15 mouse cellular contexts compared by ENCODE assay signal in the genomic region with DNA sequence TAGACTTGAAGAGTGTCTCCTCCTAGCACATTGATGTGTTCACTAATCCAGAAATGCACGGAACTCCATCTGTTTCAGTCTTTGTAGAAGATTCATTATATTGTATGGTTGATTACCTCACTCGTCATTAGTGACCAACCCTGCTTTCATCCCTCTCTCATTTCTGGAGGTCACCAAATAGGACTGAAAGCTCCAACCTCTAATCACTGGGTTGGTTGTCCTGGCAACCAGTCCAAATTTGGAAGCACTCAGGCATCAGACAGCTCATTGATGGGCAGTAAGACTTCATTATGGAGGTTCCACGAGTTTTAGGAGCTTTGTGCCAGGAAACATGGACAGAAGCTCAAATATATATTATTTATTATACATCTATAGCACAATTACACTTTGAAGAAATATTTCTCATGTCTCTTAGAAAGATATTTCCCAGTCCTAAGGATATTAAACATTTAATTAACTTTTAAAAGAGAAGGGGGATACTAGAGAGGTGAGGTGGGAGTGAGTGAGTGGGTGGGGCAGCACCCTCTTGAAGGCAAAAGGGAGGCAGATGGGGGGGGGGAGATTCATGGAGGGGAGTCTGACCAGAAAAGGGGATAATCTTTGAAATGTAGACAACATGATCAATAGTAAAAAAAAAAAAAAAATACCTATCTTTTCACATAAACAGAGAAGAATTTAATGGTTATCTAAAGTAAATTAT.
DNase-seq lines count a peak whose midpoint lies in the region; ATAC-seq lines count a peak whose summit lies in the region.
"Had no signal": no experiment of that assay in that cellular context is flagged by ENCODE, and none has a peak within 500 bp of the region (broad histone marks: within the 10 kb centered on the region; RNA-seq: fewer than 3 reads in every experiment).

No protein-coding gene starts in this region.

- no peaks in the 10 kb centered on the region for H3K36me3 ChIP-seq in midbrain, embryonic 12.5 days
- no peaks in the 10 kb centered on the region for H3K36me3 ChIP-seq in midbrain, embryonic 15.5 days (replicated peaks)
- H3K36me3 ChIP-seq in forebrain, embryonic 10.5 days (replicated peaks): no peaks in the 10 kb centered on the region
- H3K36me3 ChIP-seq: intestine, embryonic 15.5 days; liver, embryonic 13.5 days; lung, embryonic 15.5 days had no signal

- peak; percentile 86 for ATAC-seq in midbrain, embryonic 12.5 days (ENCODE audit: low FRiP score, low read depth)
- ATAC-seq in midbrain, embryonic 15.5 days (replicated peaks): no peak
- ATAC-seq: intestine, embryonic 15.5 days had no signal

- no peak overlapping the region for H3K4me3 ChIP-seq in midbrain, embryonic 12.5 days
- H3K4me3 ChIP-seq in midbrain, embryonic 15.5 days: no peak overlapping the region
- H3K4me3 ChIP-seq in forebrain, embryonic 10.5 days: no peak overlapping the region
- H3K4me3 ChIP-seq: intestine, embryonic 15.5 days; layer of hippocampus, adult 2 months; left cerebral cortex, adult 2 months; liver, embryonic 13.5 days; lung, embryonic 15.5 days had no signal

- no peaks in the 10 kb centered on the region for H3K4me1 ChIP-seq in midbrain, embryonic 12.5 days
- H3K4me1 ChIP-seq in midbrain, embryonic 15.5 days: no peaks in the 10 kb centered on the region
- H3K4me1 ChIP-seq in forebrain, embryonic 10.5 days: peaks cover 13% of the 10 kb centered on the region
- H3K4me1 ChIP-seq: intestine, embryonic 15.5 days; liver, embryonic 13.5 days; lung, embryonic 15.5 days had no signal

- DNase-seq in forebrain, embryonic 10.5 days (ENCODE audit: extremely low spot score, low spot score): peak; percentile 67
- DNase-seq in mesoderm, embryonic 11.5 days (ENCODE audit: low read depth, low spot score): peak; percentile 18
- no peak for DNase-seq in right cerebral cortex, adult 18-20 months
- no peak for DNase-seq in thymus, postnatal 36 days
- DNase-seq in urinary bladder, postnatal 10 days (ENCODE audit: low spot score): no peak
- DNase-seq: heart, postnatal 4 days; liver, embryonic 13.5 days; thymus, postnatal 4 days had no signal

- 13% methylated on average over 3 of the region's 3 CpGs for WGBS in midbrain, embryonic 12.5 days
- 9% methylated on average over 3 of the region's 3 CpGs for WGBS in midbrain, embryonic 15.5 days
- 16% methylated on average over 3 of the region's 3 CpGs for WGBS in forebrain, embryonic 10.5 days

- H3K27ac ChIP-seq in midbrain, embryonic 12.5 days (replicated peaks): no peak overlapping the region
- H3K27ac ChIP-seq in midbrain, embryonic 15.5 days: no peak overlapping the region
- peak overlapping the region; percentile 73 for H3K27ac ChIP-seq in forebrain, embryonic 10.5 days
- H3K27ac ChIP-seq: intestine, embryonic 15.5 days; layer of hippocampus, adult 2 months; left cerebral cortex, adult 2 months; liver, embryonic 13.5 days; lung, embryonic 15.5 days; macrophage had no signal

- H3K9ac ChIP-seq in midbrain, embryonic 12.5 days (replicated peaks): no peak overlapping the region
- no peak overlapping the region for H3K9ac ChIP-seq in midbrain, embryonic 15.5 days
- H3K9ac ChIP-seq: intestine, embryonic 15.5 days; liver, embryonic 13.5 days; lung, embryonic 15.5 days had no signal

- H3K9me3 ChIP-seq in midbrain, embryonic 12.5 days: no peaks in the 10 kb centered on the region
- H3K9me3 ChIP-seq in midbrain, embryonic 15.5 days: no peaks in the 10 kb centered on the region
- no peaks in the 10 kb centered on the region for H3K9me3 ChIP-seq in forebrain, embryonic 10.5 days
- H3K9me3 ChIP-seq: intestine, embryonic 15.5 days; liver, embryonic 13.5 days; lung, embryonic 15.5 days had no signal

- no peaks in the 10 kb centered on the region for H3K27me3 ChIP-seq in midbrain, embryonic 12.5 days
- no peaks in the 10 kb centered on the region for H3K27me3 ChIP-seq in midbrain, embryonic 15.5 days (replicated peaks)
- H3K27me3 ChIP-seq in forebrain, embryonic 10.5 days (ENCODE audit: poor library complexity, severe bottlenecking): no peaks in the 10 kb centered on the region
- H3K27me3 ChIP-seq: intestine, embryonic 15.5 days; liver, embryonic 13.5 days; lung, embryonic 15.5 days had no signal

- no peak overlapping the region for H3K4me2 ChIP-seq in midbrain, embryonic 12.5 days (replicated peaks)
- no peak overlapping the region for H3K4me2 ChIP-seq in midbrain, embryonic 15.5 days
- H3K4me2 ChIP-seq: intestine, embryonic 15.5 days; liver, embryonic 13.5 days; lung, embryonic 15.5 days had no signal

Comparison
In these comparisons a context has a peak if more than half of its experiments do, and no peak if none do; other contexts are left out.
1. DNase-seq: peak in forebrain, embryonic 10.5 days (single experiment) and mesoderm, embryonic 11.5 days (single experiment); none in right cerebral cortex, adult 18-20 months (single experiment), thymus, postnatal 36 days (0 of 2) and urinary bladder, postnatal 10 days (single experiment).